Mouse (Mus musculus) embryonic facial prominence, embryonic 15.5 days (tissue): Measurements from ENCODE around the gene A4gnt. TPM values are rescaled to one million over a fixed set of nuclear protein-coding genes. Genes with fewer than 3 reads are reported as not detected.

Source experiments
- ATAC-seq: fragments of 200-750 bp; cut with Nextera tagmentation; 2 replicates; pipeline ENCODE4 v1.8.0; 2017; ENCODE audit warnings: low read depth, moderate TSS enrichment; ENCODE audit not compliant: insufficient number of reproducible peaks, low FRiP score, low TSS enrichment
- H3K27ac ChIP-seq: fragments of 300-500 bp; sonication (generic); replicated peaks from 2 replicates; pipeline ENCODE4 v1.5.1; 2015; ENCODE audit warnings: mild to moderate bottlenecking, inconsistent platforms
- H3K27me3 ChIP-seq: fragments of 300-500 bp; sonication (generic); 2 replicates; pipeline ENCODE4 v1.6.1; 2015; ENCODE audit warnings: inconsistent platforms
- H3K36me3 ChIP-seq: fragments of 300-500 bp; sonication (generic); 2 replicates; pipeline ENCODE4 v1.6.1; 2015; ENCODE audit warnings: mild to moderate bottlenecking, inconsistent platforms
- H3K4me1 ChIP-seq: fragments of 300-500 bp; sonication (generic); 2 replicates; pipeline ENCODE4 v1.6.1; 2015; ENCODE audit warnings: inconsistent platforms
- H3K4me2 ChIP-seq: fragments of 300-500 bp; sonication (generic); replicated peaks from 2 replicates; pipeline ENCODE4 v1.6.1; 2015; ENCODE audit warnings: mild to moderate bottlenecking, inconsistent platforms
- H3K4me3 ChIP-seq: fragments of 300-500 bp; sonication (generic); replicated peaks from 2 replicates; pipeline ENCODE4 v1.5.1; 2015; ENCODE audit warnings: mild to moderate bottlenecking, inconsistent platforms
- H3K9ac ChIP-seq: fragments of 300-500 bp; sonication (generic); 2 replicates; pipeline ENCODE4 v1.6.1; 2015; ENCODE audit warnings: inconsistent platforms
- H3K9me3 ChIP-seq: fragments of 300-500 bp; sonication (generic); replicated peaks from 2 replicates; pipeline ENCODE4 v1.6.1; 2016; ENCODE audit warnings: inconsistent platforms
- WGBS: fragments of 180-500 bp; shearing (Covaris S2); methylation state at CpG from one replicate; pipeline ENCODE4 v1.1.7; 2015; 5-methylcytosine and 5-hydroxymethylcytosine counted together
- polyA plus RNA-seq: library from polyadenylated mRNA; unstranded; fragments of >200 nt; fragmentation: Nextera tagmentation; extraction: Ambion mirVana; gene quantifications from 2 replicates; pipeline ENCODE4 v1.2.1, GENCODE M21; 2015

A4gnt gene
- polyA plus RNA-seq, 1 experiment from 2014 or later: not detected

- ATAC-seq: no peak
- WGBS: 90% methylated on average over 8 of the region's 8 CpGs
These were observed 7.4 kb downstream of the A4gnt start for GRCm38 (mm10) chr9:99619688-99620087.

DNA sequence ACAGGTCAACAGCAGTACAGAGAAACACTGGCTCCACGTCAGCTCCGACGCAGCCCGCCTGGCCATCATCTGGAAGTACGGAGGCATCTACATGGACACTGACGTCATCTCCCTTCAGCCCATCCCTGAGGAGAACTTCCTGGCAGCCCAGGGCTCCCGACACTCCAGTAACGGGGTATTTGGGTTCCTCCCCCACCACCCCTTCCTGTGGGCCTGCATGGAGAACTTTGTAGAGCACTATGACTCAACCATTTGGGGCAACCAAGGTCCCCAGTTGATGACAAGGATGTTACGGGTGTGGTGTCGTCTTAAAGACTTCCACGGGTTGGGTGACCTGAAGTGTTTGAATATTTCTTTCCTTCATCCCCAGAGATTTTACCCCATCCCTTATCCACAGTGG is 7.9 kb downstream of the A4gnt start:
- Histone ChIP-seq H3K4me3 (no peak overlapping the region), H3K27ac (no peak overlapping the region), H3K9ac (no peak overlapping the region), H3K36me3 (no peaks in the 10 kb centered on the region), H3K27me3 (no peaks in the 10 kb centered on the region), H3K4me1 (no peaks in the 10 kb centered on the region), H3K4me2 (no peak overlapping the region), H3K9me3 (no peaks in the 10 kb centered on the region)
- WGBS: 84% methylated on average over 11 of the region's 11 CpGs
- no peak for ATAC-seq

More at GRCm38 (mm10) chr9:99619688-99620087, 7.4 kb downstream of the A4gnt start:
- no peaks in the 10 kb centered on the region for H3K9me3 ChIP-seq
- H3K27ac ChIP-seq: no peak overlapping the region
- H3K27me3 ChIP-seq: no peaks in the 10 kb centered on the region
- no peak overlapping the region for H3K4me2 ChIP-seq
- H3K4me3 ChIP-seq: no peak overlapping the region
- H3K4me1 ChIP-seq: no peaks in the 10 kb centered on the region
- no peak overlapping the region for H3K9ac ChIP-seq
- H3K36me3 ChIP-seq: no peaks in the 10 kb centered on the region

DNA sequence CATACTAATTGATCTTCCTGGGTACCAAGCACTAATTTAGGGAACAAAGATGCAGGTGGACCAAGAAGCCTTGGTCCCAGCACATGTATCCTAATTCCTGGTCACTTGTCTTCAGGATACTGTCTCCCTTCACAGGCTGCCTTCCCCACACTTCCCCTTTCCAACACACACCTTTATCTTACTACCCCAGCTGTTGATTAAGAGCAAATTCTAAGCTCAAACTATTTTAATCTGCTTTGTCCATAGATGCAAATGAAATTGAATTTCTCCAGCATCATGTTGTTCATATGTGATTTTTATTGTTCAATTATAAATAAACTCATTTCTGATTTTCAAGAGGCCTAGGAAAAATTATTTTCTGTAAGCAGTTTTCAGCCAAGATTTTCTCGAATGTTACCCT is 9.7 kb downstream of the A4gnt start:
- H3K27me3 ChIP-seq: no peaks in the 10 kb centered on the region
- H3K9me3 ChIP-seq: no peaks in the 10 kb centered on the region
- H3K4me2 ChIP-seq: no peak overlapping the region
- ATAC-seq: no peak
- H3K4me1 ChIP-seq: no peaks in the 10 kb centered on the region
- H3K27ac ChIP-seq: no peak overlapping the region
- H3K4me3 ChIP-seq: no peak overlapping the region
- H3K36me3 ChIP-seq: no peaks in the 10 kb centered on the region
- no peak overlapping the region for H3K9ac ChIP-seq
- 67% methylated on average over 1 of the region's 1 CpGs for WGBS

- H3K4me1 ChIP-seq: no peaks in the 10 kb centered on the region
- ATAC-seq: no peak
- H3K4me3 ChIP-seq: no peak overlapping the region
- no peak overlapping the region for H3K4me2 ChIP-seq
- H3K9me3 ChIP-seq: no peaks in the 10 kb centered on the region
- no peaks in the 10 kb centered on the region for H3K27me3 ChIP-seq
- H3K36me3 ChIP-seq: no peaks in the 10 kb centered on the region
- 53% methylated on average over 2 of the region's 2 CpGs for WGBS
- no peak overlapping the region for H3K27ac ChIP-seq
- no peak overlapping the region for H3K9ac ChIP-seq
These were observed 10.7 kb downstream of the A4gnt start for GRCm38 (mm10) chr9:99622966-99623365.

DNA sequence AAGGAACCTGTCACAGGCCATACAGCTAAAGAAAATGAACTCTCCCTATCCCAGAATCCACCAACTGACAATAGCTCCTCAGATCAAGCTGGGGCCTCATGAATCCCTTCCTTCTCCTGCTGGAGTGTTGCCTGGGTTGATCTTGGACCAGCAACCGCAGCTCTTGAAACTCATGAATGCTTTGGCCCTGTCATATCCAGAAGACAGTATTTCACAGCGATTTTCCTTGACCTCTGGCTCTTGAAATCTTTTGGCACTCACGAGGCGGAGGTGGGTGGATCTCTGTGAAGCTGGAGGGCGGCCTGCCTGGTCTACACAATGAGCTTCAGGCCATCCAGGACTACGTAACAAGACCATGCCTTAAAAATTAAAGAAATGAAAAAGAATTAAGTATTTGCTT is 11.8 kb downstream of the A4gnt start:
- Histone ChIP-seq H3K4me2 (no peak overlapping the region), H3K4me3 (no peak overlapping the region), H3K9ac (no peak overlapping the region), H3K36me3 (no peaks in the 10 kb centered on the region), H3K27ac (no peak overlapping the region), H3K9me3 (no peaks in the 10 kb centered on the region), H3K4me1 (peaks cover 7% of the 10 kb centered on the region), H3K27me3 (no peaks in the 10 kb centered on the region)
- WGBS: 70% methylated on average over 6 of the region's 6 CpGs
- no peak for ATAC-seq

- Histone ChIP-seq H3K9me3 (no peaks in the 10 kb centered on the region), H3K27me3 (no peaks in the 10 kb centered on the region), H3K4me1 (peaks cover 33% of the 10 kb centered on the region), H3K4me2 (peak overlapping the region; percentile 67), H3K4me3 (peak overlapping the region; percentile 63; the same call in 1 of the 2 replicates), H3K36me3 (peaks cover 7% of the 10 kb centered on the region; the same call in 1 of the 2 replicates), H3K27ac (peak overlapping the region; percentile 96), H3K9ac (no peak overlapping the region)
- no peak for ATAC-seq
- WGBS: 51% methylated on average over 4 of the region's 4 CpGs
These were observed 16.3 kb downstream of the A4gnt start for GRCm38 (mm10) chr9:99628581-99628980.

- under 1% methylated on average over 44 of the region's 44 CpGs for WGBS
- peaks cover 33% of the 10 kb centered on the region for H3K4me1 ChIP-seq
- peak within 1 kb of the TSS; percentile 96 for H3K27ac ChIP-seq
- peak within 1 kb of the TSS; percentile 67 for H3K4me2 ChIP-seq
- H3K4me3 ChIP-seq: peak within 1 kb of the TSS; percentile 63
- no peaks in the 10 kb centered on the region for H3K9me3 ChIP-seq
- H3K9ac ChIP-seq: peak within 1 kb of the TSS; percentile 62
- peak; percentile 82 for ATAC-seq
- peaks cover 13% of the 10 kb centered on the region; the same call in 1 of the 2 replicates for H3K36me3 ChIP-seq
- H3K27me3 ChIP-seq: no peaks in the 10 kb centered on the region
These were observed 17.1 kb downstream of the A4gnt start, which contains the start of gene Dzip1l for GRCm38 (mm10) chr9:99629281-99630011. Gene Dzip1l, plus strand, starts transcription at chr9:99629496.

- no peaks in the 10 kb centered on the region for H3K9me3 ChIP-seq
- H3K4me2 ChIP-seq: peak overlapping the region; percentile 67
- WGBS: 1% methylated on average over 11 of the region's 11 CpGs
- no peaks in the 10 kb centered on the region for H3K27me3 ChIP-seq
- peak overlapping the region; percentile 63 for H3K4me3 ChIP-seq
- peaks cover 19% of the 10 kb centered on the region; the same call in 1 of the 2 replicates for H3K36me3 ChIP-seq
- peaks cover 33% of the 10 kb centered on the region for H3K4me1 ChIP-seq
- peak overlapping the region; percentile 62 for H3K9ac ChIP-seq
- ATAC-seq: peak; percentile 13
- peak overlapping the region; percentile 96 for H3K27ac ChIP-seq
These were observed 17.8 kb downstream of the A4gnt start for GRCm38 (mm10) chr9:99630071-99630470.

DNA sequence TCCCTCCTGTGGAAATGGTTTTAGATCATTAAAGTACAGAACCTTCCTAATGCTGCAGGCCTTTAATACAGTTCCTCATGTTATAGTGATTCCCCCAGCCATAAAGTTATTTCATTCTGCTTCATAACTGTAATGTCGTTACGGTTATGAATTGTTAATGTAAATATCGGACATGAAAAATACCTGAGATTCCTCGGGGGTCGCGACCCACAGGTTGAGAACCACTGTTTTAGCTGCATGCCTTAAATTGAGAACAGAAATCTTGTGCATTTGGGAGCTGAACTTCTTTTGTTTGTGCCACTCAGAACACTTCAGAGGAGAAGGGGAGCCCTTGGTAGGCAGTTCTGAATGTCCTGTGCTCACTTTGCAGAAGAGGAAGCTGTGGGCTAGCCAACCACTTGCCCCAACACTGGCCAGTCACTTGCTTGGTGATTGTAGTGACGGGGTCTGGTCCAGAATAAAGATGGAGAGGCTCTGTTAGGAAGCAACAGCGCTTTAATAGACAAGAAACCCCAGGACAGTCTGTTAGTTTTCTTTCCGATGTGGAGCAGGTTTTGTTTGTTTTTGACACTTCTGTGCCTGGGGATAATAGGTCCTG is 18.3 kb downstream of the A4gnt start:
- 30% methylated on average over 9 of the region's 9 CpGs for WGBS
- H3K9ac ChIP-seq: peak overlapping the region; percentile 62; the same call in 1 of the 2 replicates
- H3K4me3 ChIP-seq: peak overlapping the region; percentile 63
- H3K4me2 ChIP-seq: peak overlapping the region; percentile 67
- H3K36me3 ChIP-seq: peaks cover 24% of the 10 kb centered on the region; the same call in 1 of the 2 replicates
- ATAC-seq: no peak
- peaks cover 33% of the 10 kb centered on the region for H3K4me1 ChIP-seq
- no peaks in the 10 kb centered on the region for H3K27me3 ChIP-seq
- H3K27ac ChIP-seq: peak overlapping the region; percentile 96
- H3K9me3 ChIP-seq: no peaks in the 10 kb centered on the region

- ATAC-seq: no peak
- Histone ChIP-seq H3K4me3 (peak overlapping the region; percentile 63; the same call in 1 of the 2 replicates), H3K27ac (peak overlapping the region; percentile 61), H3K4me1 (peaks cover 33% of the 10 kb centered on the region), H3K4me2 (peak overlapping the region; percentile 38), H3K27me3 (no peaks in the 10 kb centered on the region), H3K9ac (no peak overlapping the region), H3K36me3 (peaks cover 34% of the 10 kb centered on the region), H3K9me3 (no peaks in the 10 kb centered on the region)
- 29% methylated on average over 2 of the region's 2 CpGs for WGBS
These were observed 19.5 kb downstream of the A4gnt start for GRCm38 (mm10) chr9:99631781-99632180.

DNA sequence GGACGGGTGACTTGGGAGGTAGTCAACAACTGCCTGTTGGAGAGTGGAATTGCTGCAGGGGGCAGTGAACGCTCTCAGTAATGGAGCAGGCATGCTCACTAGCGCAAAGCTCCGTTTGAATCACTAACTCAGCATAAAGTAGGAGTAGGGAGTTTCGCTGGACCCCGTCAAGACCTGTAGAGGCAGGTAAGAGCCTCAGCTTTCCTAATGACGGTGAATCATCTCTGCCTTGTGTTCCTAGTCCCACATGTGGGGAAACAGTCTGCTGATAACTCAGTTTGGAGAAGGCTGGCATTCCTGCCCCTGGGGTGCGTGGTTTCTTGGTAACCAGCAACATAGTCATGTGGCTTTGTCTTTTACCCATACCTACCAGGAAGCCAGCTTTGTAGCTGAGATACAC is 20.0 kb downstream of the A4gnt start:
- peak overlapping the region; percentile 38 for H3K4me2 ChIP-seq
- no peaks in the 10 kb centered on the region for H3K9me3 ChIP-seq
- WGBS: 31% methylated on average over 8 of the region's 8 CpGs
- peaks cover 39% of the 10 kb centered on the region for H3K36me3 ChIP-seq
- no peaks in the 10 kb centered on the region for H3K27me3 ChIP-seq
- peak overlapping the region; percentile 61 for H3K27ac ChIP-seq
- H3K4me3 ChIP-seq: peak overlapping the region; percentile 63; the same call in 1 of the 2 replicates
- peak; percentile 44; the same call in 1 of the 2 replicates for ATAC-seq
- H3K4me1 ChIP-seq: peaks cover 33% of the 10 kb centered on the region
- no peak overlapping the region for H3K9ac ChIP-seq
